Mouse (Mus musculus) macrophage (primary cell): ENCODE results near the gene Ppp2r5b. TPM values are rescaled to one million over a fixed set of nuclear protein-coding genes. Genes with fewer than 3 reads are reported as not detected.

Source experiments
- H3K27ac ChIP-seq: fragments of 350-480 bp; formaldehyde crosslinking; 2 replicates; pipeline ENCODE4 v1.9.0; 2021
- H3K36me3 ChIP-seq: fragments of 350-480 bp; formaldehyde crosslinking; 2 replicates; pipeline ENCODE4 v1.9.0; 2021; ENCODE audit errors: inconsistent target
- H3K4me3 ChIP-seq: fragments of 350-480 bp; formaldehyde crosslinking; 2 replicates; pipeline ENCODE4 v1.9.0; 2021; ENCODE audit errors: inconsistent target
- H3K79me2 ChIP-seq: fragments of 350-480 bp; formaldehyde crosslinking; 2 replicates; pipeline ENCODE4 v1.9.0; 2021; ENCODE audit errors: inconsistent target
- WGBS: methylation state at CpG from one replicate; pipeline ENCODE4 v1.1.7; 2026; ENCODE audit warnings: inconsistent platforms; ENCODE audit not compliant: missing documents; 5-methylcytosine and 5-hydroxymethylcytosine counted together
- polyA plus RNA-seq: library from polyadenylated mRNA; stranded (reverse); fragments of 250-400 nt; gene quantifications from 3 replicates; pipeline ENCODE4 v1.2.4, GENCODE M21; 2018; ENCODE audit warnings: inconsistent platforms

The Ppp2r5b gene
- polyA plus RNA-seq, 1 experiment from 2014 or later: 11.2 TPM

GRCm38 (mm10) chr19:6273998-6274608 lies 38.4 kb upstream of the Ppp2r5b start:
- H3K79me2 ChIP-seq: peaks cover 22% of the 10 kb centered on the region
- no peaks in the 10 kb centered on the region for H3K36me3 ChIP-seq
- no peak overlapping the region for H3K27ac ChIP-seq
- WGBS: 92% methylated on average over 11 of the region's 13 CpGs
- no peak overlapping the region for H3K4me3 ChIP-seq

- no peak overlapping the region for H3K4me3 ChIP-seq
- 66% methylated on average over 4 of the region's 4 CpGs for WGBS
- H3K79me2 ChIP-seq: peaks cover 17% of the 10 kb centered on the region
- no peak overlapping the region for H3K27ac ChIP-seq
- H3K36me3 ChIP-seq: no peaks in the 10 kb centered on the region
Measured at GRCm38 (mm10) chr19:6273592-6273991, 37.9 kb upstream of the Ppp2r5b start.

- H3K4me3 ChIP-seq: no peak overlapping the region
- WGBS: 90% methylated on average over 4 of the region's 4 CpGs
- no peaks in the 10 kb centered on the region for H3K36me3 ChIP-seq
- H3K79me2 ChIP-seq: peaks cover 9% of the 10 kb centered on the region
- no peak overlapping the region for H3K27ac ChIP-seq
Measured at GRCm38 (mm10) chr19:6272738-6273137, 37.1 kb upstream of the Ppp2r5b start.

- 91% methylated on average over 7 of the region's 7 CpGs for WGBS
- Histone ChIP-seq H3K4me3 (no peak overlapping the region), H3K79me2 (peaks cover 2% of the 10 kb centered on the region; the same call in 1 of the 2 replicates), H3K27ac (no peak overlapping the region), H3K36me3 (no peaks in the 10 kb centered on the region)
Measured at GRCm38 (mm10) chr19:6272053-6272452, 36.4 kb upstream of the Ppp2r5b start.

GRCm38 (mm10) chr19:6271206-6271605 lies 35.5 kb upstream of the Ppp2r5b start:
- Histone ChIP-seq H3K4me3 (no peak overlapping the region), H3K36me3 (no peaks in the 10 kb centered on the region), H3K27ac (no peak overlapping the region), H3K79me2 (no peaks in the 10 kb centered on the region)
- WGBS: 87% methylated on average over 8 of the region's 8 CpGs

- Histone ChIP-seq H3K36me3 (no peaks in the 10 kb centered on the region), H3K4me3 (no peak overlapping the region), H3K27ac (no peak overlapping the region), H3K79me2 (no peaks in the 10 kb centered on the region)
- WGBS: 94% methylated on average over 9 of the region's 9 CpGs
Measured at GRCm38 (mm10) chr19:6270661-6271060, 35.0 kb upstream of the Ppp2r5b start.

GRCm38 (mm10) chr19:6269798-6270475 lies 34.3 kb upstream of the Ppp2r5b start:
- Histone ChIP-seq H3K36me3 (no peaks in the 10 kb centered on the region), H3K4me3 (no peak overlapping the region), H3K27ac (no peak overlapping the region), H3K79me2 (no peaks in the 10 kb centered on the region)
- WGBS: 89% methylated on average over 8 of the region's 8 CpGs

- no peak overlapping the region for H3K27ac ChIP-seq
Measured at GRCm38 (mm10) chr19:6268670-6269132, 33.0 kb upstream of the Ppp2r5b start.

GRCm38 (mm10) chr19:6268170-6268528 lies 32.5 kb upstream of the Ppp2r5b start:
- H3K27ac ChIP-seq: no peak overlapping the region
- H3K4me3 ChIP-seq: no peak overlapping the region

More at GRCm38 (mm10) chr19:6268670-6269132, 33.0 kb upstream of the Ppp2r5b start:
- no peaks in the 10 kb centered on the region for H3K36me3 ChIP-seq
- no peaks in the 10 kb centered on the region for H3K79me2 ChIP-seq
- WGBS: 39% methylated on average over 7 of the region's 7 CpGs
- H3K4me3 ChIP-seq: no peak overlapping the region

GRCm38 (mm10) chr19:6267306-6268169 lies 31.9 kb upstream of the Ppp2r5b start:
- no peaks in the 10 kb centered on the region for H3K36me3 ChIP-seq
- no peak overlapping the region for H3K27ac ChIP-seq
- H3K4me3 ChIP-seq: no peak overlapping the region
- H3K79me2 ChIP-seq: no peaks in the 10 kb centered on the region
- 70% methylated on average over 11 of the region's 11 CpGs for WGBS

More at GRCm38 (mm10) chr19:6268170-6268528, 32.5 kb upstream of the Ppp2r5b start:
- Histone ChIP-seq H3K79me2 (no peaks in the 10 kb centered on the region), H3K36me3 (no peaks in the 10 kb centered on the region)
- 13% methylated on average over 8 of the region's 8 CpGs for WGBS

- H3K4me3 ChIP-seq: no peak overlapping the region
- WGBS: 77% methylated on average over 6 of the region's 6 CpGs
- H3K27ac ChIP-seq: no peak overlapping the region
- H3K36me3 ChIP-seq: peaks cover 13% of the 10 kb centered on the region
- H3K79me2 ChIP-seq: no peaks in the 10 kb centered on the region
Measured at GRCm38 (mm10) chr19:6265727-6266182, 30.1 kb upstream of the Ppp2r5b start.

GRCm38 (mm10) chr19:6264945-6265344 lies 29.3 kb upstream of the Ppp2r5b start:
- H3K79me2 ChIP-seq: no peaks in the 10 kb centered on the region
- no peak overlapping the region for H3K27ac ChIP-seq
- 82% methylated on average over 8 of the region's 8 CpGs for WGBS
- H3K4me3 ChIP-seq: no peak overlapping the region
- peaks cover 19% of the 10 kb centered on the region for H3K36me3 ChIP-seq

GRCm38 (mm10) chr19:6264200-6264599 lies 28.5 kb upstream of the Ppp2r5b start:
- H3K79me2 ChIP-seq: no peaks in the 10 kb centered on the region
- peaks cover 22% of the 10 kb centered on the region for H3K36me3 ChIP-seq
- WGBS: 69% methylated on average over 9 of the region's 9 CpGs
- H3K27ac ChIP-seq: no peak overlapping the region
- H3K4me3 ChIP-seq: no peak overlapping the region

- Histone ChIP-seq H3K79me2 (no peaks in the 10 kb centered on the region), H3K27ac (no peak overlapping the region), H3K4me3 (no peak overlapping the region), H3K36me3 (peaks cover 35% of the 10 kb centered on the region)
- WGBS: 69% methylated on average over 8 of the region's 8 CpGs
Measured at GRCm38 (mm10) chr19:6262839-6263433, 27.3 kb upstream of the Ppp2r5b start.
